Mouse (Mus musculus): ENCODE data around the gene Lrg1. TPM values are rescaled to one million over a fixed set of nuclear protein-coding genes. Genes with fewer than 3 reads are reported as not detected.

The Lrg1 gene
- total RNA-seq (2014; rRNA removed) (0.21 TPM in 1 of 2 replicates, not detected in the other), polyA plus RNA-seq (2015; fragmentation: Nextera tagmentation; extraction: Ambion mirVana) (0.90 and 0.95 TPM in 2 replicates)

- H3K4me3 ChIP-seq (ENCODE audit: low read length), result no peak within 1 kb of the TSS
- no peak within 1 kb of the TSS for H3K4me2 ChIP-seq (ENCODE audit: low read depth, low read length)
- no peak within 1 kb of the TSS for H3K9ac ChIP-seq (replicated peaks; ENCODE audit: low read length)
- H3K4me1 ChIP-seq (ENCODE audit: insufficient read depth, low read length), result 0 out of 2 replicates have a peak, but pooled peaks cover 3% of the 10 kb centered on the region
- no peak for ATAC-seq
- TF ChIP-seq CTCF (IDR thresholded peaks at IDR 0.05; ENCODE audit: low read depth), result no peak
- peaks cover 5% of the 10 kb centered on the region; the same call in 1 of the 2 replicates for H3K9me3 ChIP-seq (ENCODE audit: low read length)
- no peak within 1 kb of the TSS for H3K27ac ChIP-seq
- DNase-seq (ENCODE audit: low spot score), result no peak
- peaks cover 21% of the 10 kb centered on the region for H3K27me3 ChIP-seq (ENCODE audit: insufficient read depth, low read length)
- 48% methylated on average over 2 of the region's 2 CpGs for WGBS
- H3K36me3 ChIP-seq (ENCODE audit: insufficient read depth, low read length), result peaks cover 17% of the 10 kb centered on the region
These were observed at the start of gene Lrg1 for GRCm38 (mm10) chr17:56121826-56122225. Lrg1 (minus strand) TSS chr17:56122001.

- H3K9me3 ChIP-seq (ENCODE audit: low read length), result no peaks in the 10 kb centered on the region
- H3K4me2 ChIP-seq (ENCODE audit: low read depth, low read length), result no peak overlapping the region
- ATAC-seq (no peak), DNase-seq (ENCODE audit: low spot score) (peak; percentile 51)
- no peaks in the 10 kb centered on the region for H3K27me3 ChIP-seq (ENCODE audit: insufficient read depth, low read length)
- H3K36me3 ChIP-seq (ENCODE audit: insufficient read depth, low read length), result peaks cover 4% of the 10 kb centered on the region
- TF ChIP-seq CTCF (IDR thresholded peaks at IDR 0.05; ENCODE audit: low read depth), result no peak
- H3K4me1 ChIP-seq (ENCODE audit: insufficient read depth, low read length), result no peaks in the 10 kb centered on the region
- WGBS, result 40% methylated on average over 9 of the region's 9 CpGs
- no peak overlapping the region for H3K27ac ChIP-seq
- no peak overlapping the region for H3K4me3 ChIP-seq (ENCODE audit: low read length)
- H3K9ac ChIP-seq (replicated peaks; ENCODE audit: low read length), result no peak overlapping the region
These were observed 49.7 kb upstream of the Lrg1 start for GRCm38 (mm10) chr17:56171456-56171855.

GRCm38 (mm10) chr17:56170636-56171035, 48.8 kb upstream of the Lrg1 start:
- WGBS, result 13% methylated on average over 10 of the region's 10 CpGs
- TF ChIP-seq CTCF (IDR thresholded peaks at IDR 0.05; ENCODE audit: low read depth), result no peak
- H3K9ac ChIP-seq (replicated peaks; ENCODE audit: low read length), result no peak overlapping the region
- no peaks in the 10 kb centered on the region for H3K9me3 ChIP-seq (ENCODE audit: low read length)
- no peaks in the 10 kb centered on the region for H3K27me3 ChIP-seq (ENCODE audit: insufficient read depth, low read length)
- H3K4me2 ChIP-seq (ENCODE audit: low read depth, low read length), result no peak overlapping the region
- peak; percentile 38; the same call in 1 of the 2 replicates for ATAC-seq
- peak; percentile 46 for DNase-seq (ENCODE audit: low spot score)
- peak overlapping the region; percentile 1; the same call in 1 of the 2 replicates for H3K27ac ChIP-seq
- no peaks in the 10 kb centered on the region for H3K36me3 ChIP-seq (ENCODE audit: insufficient read depth, low read length)
- H3K4me3 ChIP-seq (ENCODE audit: low read length), result no peak overlapping the region
- H3K4me1 ChIP-seq (ENCODE audit: insufficient read depth, low read length), result peaks cover 3% of the 10 kb centered on the region; the same call in 1 of the 2 replicates

- DNase-seq (ENCODE audit: low spot score) (no peak), ATAC-seq (no peak)
- Histone ChIP-seq H3K36me3 (ENCODE audit: insufficient read depth, low read length) (no peaks in the 10 kb centered on the region), H3K4me1 (ENCODE audit: insufficient read depth, low read length) (peaks cover 4% of the 10 kb centered on the region; the same call in 1 of the 2 replicates), H3K27me3 (ENCODE audit: insufficient read depth, low read length) (no peaks in the 10 kb centered on the region), H3K9me3 (ENCODE audit: low read length) (no peaks in the 10 kb centered on the region), H3K4me2 (ENCODE audit: low read depth, low read length) (no peak overlapping the region), H3K27ac (0 out of 2 replicates have a peak overlapping the region, but pooled peaks have one; percentile 22), H3K4me3 (ENCODE audit: low read length) (no peak overlapping the region), H3K9ac (replicated peaks; ENCODE audit: low read length) (no peak overlapping the region)
- 62% methylated on average over 6 of the region's 6 CpGs for WGBS
- no peak for TF ChIP-seq CTCF (IDR thresholded peaks at IDR 0.05; ENCODE audit: low read depth)
These were observed 48.0 kb upstream of the Lrg1 start for GRCm38 (mm10) chr17:56169830-56170229.

GRCm38 (mm10) chr17:56165671-56166070, 43.9 kb upstream of the Lrg1 start:
- TF ChIP-seq CTCF (IDR thresholded peaks at IDR 0.05; ENCODE audit: low read depth), result no peak

GRCm38 (mm10) chr17:56164510-56164909, 42.7 kb upstream of the Lrg1 start:
- DNase-seq (ENCODE audit: low spot score) (no peak), ATAC-seq (no peak)
- H3K4me3 ChIP-seq (ENCODE audit: low read length), result no peak overlapping the region
- no peak overlapping the region for H3K9ac ChIP-seq (replicated peaks; ENCODE audit: low read length)
- no peaks in the 10 kb centered on the region for H3K9me3 ChIP-seq (ENCODE audit: low read length)
- WGBS, result 55% methylated on average over 3 of the region's 3 CpGs
- no peak overlapping the region for H3K27ac ChIP-seq
- TF ChIP-seq CTCF (IDR thresholded peaks at IDR 0.05; ENCODE audit: low read depth), result no peak
- H3K27me3 ChIP-seq (ENCODE audit: insufficient read depth, low read length), result no peaks in the 10 kb centered on the region
- no peaks in the 10 kb centered on the region for H3K36me3 ChIP-seq (ENCODE audit: insufficient read depth, low read length)
- H3K4me1 ChIP-seq (ENCODE audit: insufficient read depth, low read length), result peaks cover 12% of the 10 kb centered on the region
- no peak overlapping the region for H3K4me2 ChIP-seq (ENCODE audit: low read depth, low read length)

More at GRCm38 (mm10) chr17:56165671-56166070, 43.9 kb upstream of the Lrg1 start:
- 29% methylated on average over 11 of the region's 11 CpGs for WGBS
- H3K4me1 ChIP-seq (ENCODE audit: insufficient read depth, low read length), result peaks cover 12% of the 10 kb centered on the region
- H3K27ac ChIP-seq, result no peak overlapping the region
- H3K9me3 ChIP-seq (ENCODE audit: low read length), result no peaks in the 10 kb centered on the region
- no peak overlapping the region for H3K4me2 ChIP-seq (ENCODE audit: low read depth, low read length)
- no peak overlapping the region for H3K9ac ChIP-seq (replicated peaks; ENCODE audit: low read length)
- no peaks in the 10 kb centered on the region for H3K36me3 ChIP-seq (ENCODE audit: insufficient read depth, low read length)
- no peaks in the 10 kb centered on the region for H3K27me3 ChIP-seq (ENCODE audit: insufficient read depth, low read length)
- no peak overlapping the region for H3K4me3 ChIP-seq (ENCODE audit: low read length)
- ATAC-seq (no peak), DNase-seq (ENCODE audit: low spot score) (peak; percentile 30)

GRCm38 (mm10) chr17:56163523-56164102, 41.8 kb upstream of the Lrg1 start:
- H3K9ac ChIP-seq (replicated peaks; ENCODE audit: low read length), result no peak overlapping the region
- no peaks in the 10 kb centered on the region for H3K9me3 ChIP-seq (ENCODE audit: low read length)
- H3K36me3 ChIP-seq (ENCODE audit: insufficient read depth, low read length), result no peaks in the 10 kb centered on the region
- peaks cover 12% of the 10 kb centered on the region for H3K4me1 ChIP-seq (ENCODE audit: insufficient read depth, low read length)
- H3K27me3 ChIP-seq (ENCODE audit: insufficient read depth, low read length), result no peaks in the 10 kb centered on the region
- no peak overlapping the region for H3K4me3 ChIP-seq (ENCODE audit: low read length)
- no peak overlapping the region; the same call in 1 of the 2 replicates for H3K4me2 ChIP-seq (ENCODE audit: low read depth, low read length)
- WGBS, result 80% methylated on average over 6 of the region's 6 CpGs
- no peak overlapping the region for H3K27ac ChIP-seq
- ATAC-seq (no peak), DNase-seq (ENCODE audit: low spot score) (no peak)
- TF ChIP-seq CTCF (IDR thresholded peaks at IDR 0.05; ENCODE audit: low read depth), result no peak
